Mouse (Mus musculus): ENCODE data around the gene Prickle1.

Gene Prickle1

GRCm38 (mm10) chr15:93512437-93512836 is 83.3 kb downstream of the Prickle1 start:
- in situ Hi-C loops (cut with MboI, MseI): loop anchor here (10.0 kb wide), 1 partner anchor 692 kb away; no protein-coding TSS in a partner anchor

- in situ Hi-C loops (cut with MboI, MseI): loop anchor here (10.0 kb wide), 1 partner anchor 694 kb away; no protein-coding TSS in a partner anchor
Measured at GRCm38 (mm10) chr15:93510690-93511336, 84.9 kb downstream of the Prickle1 start.

GRCm38 (mm10) chr15:93504808-93505207 is 90.9 kb downstream of the Prickle1 start:
- in situ Hi-C loops (cut with MboI, MseI): no loop called here

GRCm38 (mm10) chr15:93503201-93503745 is 92.4 kb downstream of the Prickle1 start:
- in situ Hi-C loops (cut with MboI, MseI): no loop called here

- in situ Hi-C loops (cut with MboI, MseI): no loop called here
Measured at GRCm38 (mm10) chr15:93502703-93503102, 93.0 kb downstream of the Prickle1 start.

GRCm38 (mm10) chr15:93499866-93500265 is 95.8 kb downstream of the Prickle1 start:
- in situ Hi-C loops (cut with MboI, MseI): no loop called here

GRCm38 (mm10) chr15:93494700-93495099 is 101.0 kb downstream of the Prickle1 start:
- in situ Hi-C loops (cut with MboI, MseI): no loop called here

- in situ Hi-C loops (cut with MboI, MseI): no loop called here
Measured at GRCm38 (mm10) chr15:93489597-93489996, 106.1 kb downstream of the Prickle1 start.

GRCm38 (mm10) chr15:93486066-93486465 is 109.6 kb downstream of the Prickle1 start:
- in situ Hi-C loops (cut with MboI, MseI): no loop called here

GRCm38 (mm10) chr15:93485252-93485651 is 110.4 kb downstream of the Prickle1 start:
- in situ Hi-C loops (cut with MboI, MseI): no loop called here

GRCm38 (mm10) chr15:93484261-93484710 is 111.4 kb downstream of the Prickle1 start:
- in situ Hi-C loops (cut with MboI, MseI): no loop called here

- in situ Hi-C loops (cut with MboI, MseI): no loop called here
Measured at GRCm38 (mm10) chr15:93481112-93481511, 114.6 kb downstream of the Prickle1 start.

GRCm38 (mm10) chr15:93479445-93479844 is 116.2 kb downstream of the Prickle1 start:
- in situ Hi-C loops (cut with MboI, MseI): no loop called here

- in situ Hi-C loops (cut with MboI, MseI): no loop called here
Measured at GRCm38 (mm10) chr15:93478676-93479075, 117.0 kb downstream of the Prickle1 start.

GRCm38 (mm10) chr15:93477729-93478128 is 118.0 kb downstream of the Prickle1 start:
- in situ Hi-C loops (cut with MboI, MseI): no loop called here

- in situ Hi-C loops (cut with MboI, MseI): no loop called here
Measured at GRCm38 (mm10) chr15:93475688-93476087, 120.0 kb downstream of the Prickle1 start.

- in situ Hi-C loops (cut with MboI, MseI): no loop called here
Measured at GRCm38 (mm10) chr15:93474277-93474676, 121.4 kb downstream of the Prickle1 start.

GRCm38 (mm10) chr15:93472089-93472488 is 123.6 kb downstream of the Prickle1 start:
- in situ Hi-C loops (cut with MboI, MseI): no loop called here

GRCm38 (mm10) chr15:93471651-93472050 is 124.0 kb downstream of the Prickle1 start:
- in situ Hi-C loops (cut with MboI, MseI): no loop called here

- in situ Hi-C loops (cut with MboI, MseI): no loop called here
Measured at GRCm38 (mm10) chr15:93461066-93461465, 134.6 kb downstream of the Prickle1 start.

- in situ Hi-C loops (cut with MboI, MseI): no loop called here
Measured at GRCm38 (mm10) chr15:93459422-93459821, 136.3 kb downstream of the Prickle1 start.

- in situ Hi-C loops (cut with MboI, MseI): no loop called here
Measured at GRCm38 (mm10) chr15:93456005-93456404, 139.7 kb downstream of the Prickle1 start.

- in situ Hi-C loops (cut with MboI, MseI): no loop called here
Measured at GRCm38 (mm10) chr15:93453296-93453695, 142.4 kb downstream of the Prickle1 start.
